In genomic region chr5:25268258-25268888, GRCm38 (mm10) we compare ENCODE assay signal across 24 mouse cellular contexts. TPM values are rescaled to one million over a fixed set of nuclear protein-coding genes. Genes with fewer than 3 reads are reported as not detected.
A peak's percentile ranks its signal among the peaks of the same experiment; 100 is the strongest.
DNase-seq lines count a peak whose midpoint lies in the region; ATAC-seq lines count a peak whose summit lies in the region.
"Had no signal": no experiment of that assay in that cellular context is flagged by ENCODE, and none has a peak within 500 bp of the region (broad histone marks: within the 10 kb centered on the region; RNA-seq: fewer than 3 reads in every experiment).

No protein-coding gene starts in this region.

- 87% methylated on average over 4 of the region's 4 CpGs for WGBS in embryonic facial prominence, embryonic 14.5 days
- 94% methylated on average over 4 of the region's 4 CpGs for WGBS in embryonic facial prominence, embryonic 10.5 days
- 90% methylated on average over 4 of the region's 4 CpGs for WGBS in kidney, embryonic 15.5 days
- WGBS in midbrain, embryonic 11.5 days = 94% methylated on average over 4 of the region's 4 CpGs
- WGBS in midbrain, embryonic 16.5 days = 87% methylated on average over 4 of the region's 4 CpGs

- H3K4me1 ChIP-seq in embryonic facial prominence, embryonic 14.5 days (ENCODE audit: control insufficient read depth, insufficient read depth, low read length) = no peaks in the 10 kb centered on the region
- no peaks in the 10 kb centered on the region for H3K4me1 ChIP-seq in embryonic facial prominence, embryonic 10.5 days
- H3K4me1 ChIP-seq in kidney, embryonic 15.5 days = no peaks in the 10 kb centered on the region
- H3K4me1 ChIP-seq in midbrain, embryonic 11.5 days (ENCODE audit: control insufficient read depth, insufficient read depth, low read length) = no peaks in the 10 kb centered on the region
- no peaks in the 10 kb centered on the region for H3K4me1 ChIP-seq in midbrain, embryonic 16.5 days (ENCODE audit: control insufficient read depth, insufficient read depth, low read length)
- H3K4me1 ChIP-seq: embryonic facial prominence, embryonic 12.5 days; forebrain, embryonic 12.5 days; heart, embryonic 13.5 days; hindbrain, embryonic 12.5 days had no signal

- H3K4me3 ChIP-seq in embryonic facial prominence, embryonic 14.5 days (ENCODE audit: low read depth, low read length) = no peak overlapping the region
- H3K4me3 ChIP-seq in embryonic facial prominence, embryonic 10.5 days = no peak overlapping the region
- no peak overlapping the region for H3K4me3 ChIP-seq in kidney, embryonic 15.5 days (replicated peaks)
- H3K4me3 ChIP-seq in midbrain, embryonic 11.5 days (ENCODE audit: low read depth, low read length) = no peak overlapping the region
- no peak overlapping the region for H3K4me3 ChIP-seq in midbrain, embryonic 16.5 days (ENCODE audit: low read depth, low read length)
- H3K4me3 ChIP-seq: embryonic facial prominence, embryonic 12.5 days; forebrain, embryonic 12.5 days; heart, embryonic 13.5 days; hindbrain, embryonic 12.5 days had no signal

- H3K4me2 ChIP-seq in embryonic facial prominence, embryonic 14.5 days (ENCODE audit: low read depth, low read length) = no peak overlapping the region
- no peak overlapping the region for H3K4me2 ChIP-seq in kidney, embryonic 15.5 days
- H3K4me2 ChIP-seq in midbrain, embryonic 11.5 days = no peak overlapping the region
- no peak overlapping the region for H3K4me2 ChIP-seq in midbrain, embryonic 16.5 days (ENCODE audit: low read length)
- H3K4me2 ChIP-seq: embryonic facial prominence, embryonic 12.5 days; forebrain, embryonic 12.5 days; heart, embryonic 13.5 days; hindbrain, embryonic 12.5 days had no signal

- ATAC-seq in embryonic facial prominence, embryonic 14.5 days (ENCODE audit: low read depth) = peak; percentile 65; the same call in 1 of the 2 replicates
- 0 out of 2 replicates have a peak, but pooled peaks have one; percentile 22 for ATAC-seq in kidney, embryonic 15.5 days (replicated peaks; ENCODE audit: low FRiP score)
- no peak for ATAC-seq in midbrain, embryonic 11.5 days (ENCODE audit: low FRiP score)
- ATAC-seq in midbrain, embryonic 16.5 days = no peak
- ATAC-seq: CD4-positive, CD25-positive, alpha-beta regulatory T cell, adult 4 months; forebrain, embryonic 16.5 days had no signal

- H3K9me3 ChIP-seq in embryonic facial prominence, embryonic 14.5 days (ENCODE audit: control insufficient read depth, low read length) = no peaks in the 10 kb centered on the region
- no peaks in the 10 kb centered on the region for H3K9me3 ChIP-seq in embryonic facial prominence, embryonic 10.5 days
- H3K9me3 ChIP-seq in kidney, embryonic 15.5 days (replicated peaks) = no peaks in the 10 kb centered on the region
- no peaks in the 10 kb centered on the region for H3K9me3 ChIP-seq in midbrain, embryonic 11.5 days (ENCODE audit: control insufficient read depth, low read length)
- H3K9me3 ChIP-seq in midbrain, embryonic 16.5 days (replicated peaks; ENCODE audit: control insufficient read depth, low read length, poor library complexity, severe bottlenecking) = no peaks in the 10 kb centered on the region
- H3K9me3 ChIP-seq: embryonic facial prominence, embryonic 12.5 days; forebrain, embryonic 12.5 days; G1E; heart, embryonic 13.5 days; hindbrain, embryonic 12.5 days had no signal

- peaks cover 89% of the 10 kb centered on the region for H3K36me3 ChIP-seq in embryonic facial prominence, embryonic 14.5 days (ENCODE audit: control insufficient read depth, insufficient read depth, low read length)
- peaks cover 72% of the 10 kb centered on the region for H3K36me3 ChIP-seq in embryonic facial prominence, embryonic 10.5 days (replicated peaks)
- peaks cover 71% of the 10 kb centered on the region for H3K36me3 ChIP-seq in kidney, embryonic 15.5 days
- peaks cover 9% of the 10 kb centered on the region for H3K36me3 ChIP-seq in midbrain, embryonic 11.5 days (ENCODE audit: control insufficient read depth, insufficient read depth, low read length)
- peaks cover 33% of the 10 kb centered on the region for H3K36me3 ChIP-seq in midbrain, embryonic 16.5 days (ENCODE audit: control insufficient read depth, insufficient read depth, low read length)

- no peak overlapping the region for H3K9ac ChIP-seq in embryonic facial prominence, embryonic 14.5 days (ENCODE audit: low read depth, low read length)
- H3K9ac ChIP-seq in kidney, embryonic 15.5 days = no peak overlapping the region
- H3K9ac ChIP-seq in midbrain, embryonic 11.5 days (ENCODE audit: low read length) = no peak overlapping the region
- H3K9ac ChIP-seq in midbrain, embryonic 16.5 days (ENCODE audit: low read depth, low read length) = no peak overlapping the region
- H3K9ac ChIP-seq: embryonic facial prominence, embryonic 12.5 days; forebrain, embryonic 12.5 days; heart, embryonic 13.5 days; hindbrain, embryonic 12.5 days had no signal

- no peaks in the 10 kb centered on the region for H3K27me3 ChIP-seq in embryonic facial prominence, embryonic 14.5 days (replicated peaks; ENCODE audit: control insufficient read depth, insufficient read depth, low read length)
- H3K27me3 ChIP-seq in embryonic facial prominence, embryonic 10.5 days (replicated peaks; ENCODE audit: low read depth, poor library complexity, severe bottlenecking) = no peaks in the 10 kb centered on the region
- H3K27me3 ChIP-seq in kidney, embryonic 15.5 days = no peaks in the 10 kb centered on the region
- no peaks in the 10 kb centered on the region for H3K27me3 ChIP-seq in midbrain, embryonic 11.5 days (ENCODE audit: control insufficient read depth, insufficient read depth, low read length)
- no peaks in the 10 kb centered on the region for H3K27me3 ChIP-seq in midbrain, embryonic 16.5 days (ENCODE audit: control insufficient read depth, insufficient read depth, low read depth, low read length)
- H3K27me3 ChIP-seq: embryonic facial prominence, embryonic 12.5 days; forebrain, embryonic 12.5 days; heart, embryonic 13.5 days; hindbrain, embryonic 12.5 days had no signal

- no peak overlapping the region for H3K27ac ChIP-seq in embryonic facial prominence, embryonic 14.5 days (replicated peaks; ENCODE audit: low read depth, low read length)
- H3K27ac ChIP-seq in embryonic facial prominence, embryonic 10.5 days (replicated peaks) = no peak overlapping the region
- 0 out of 2 replicates have a peak overlapping the region, but pooled peaks have one; percentile 19 for H3K27ac ChIP-seq in kidney, embryonic 15.5 days
- no peak overlapping the region for H3K27ac ChIP-seq in midbrain, embryonic 11.5 days (ENCODE audit: low read depth, low read length)
- no peak overlapping the region for H3K27ac ChIP-seq in midbrain, embryonic 16.5 days (ENCODE audit: low read length)
- H3K27ac ChIP-seq: embryonic facial prominence, embryonic 12.5 days; forebrain, embryonic 12.5 days; heart, embryonic 13.5 days; hindbrain, embryonic 12.5 days had no signal

- peak; percentile 4 for DNase-seq in embryonic facial prominence, embryonic 14.5 days (ENCODE audit: low spot score)
- DNase-seq in embryonic facial prominence, embryonic 10.5 days (ENCODE audit: low spot score) = no peak
- DNase-seq in kidney, postnatal 4 days = no peak
- DNase-seq in midbrain, embryonic 11.5 days (ENCODE audit: low spot score, missing footprints) = peak; percentile 66
- no peak for DNase-seq in cerebellum, adult 11-12 months
- DNase-seq: adrenal gland, adult 8-10 months; adrenal gland, postnatal 36 days; B cell, adult 2 months; cerebellum, adult 8-10 months; cerebellum, postnatal 14 days; embryo, embryonic 11 days; gastrocnemius, postnatal 10 days; heart, postnatal 4 days had no signal

RNA-seq across cellular contexts. Expression of gene E130116L18Rik, which starts 45.4 kb away (rescaled TPM):
- not detected in 2 replicates for polyA plus RNA-seq in embryonic facial prominence, embryonic 14.5 days (2014; fragmentation: Nextera tagmentation; extraction: Ambion mirVana)
- polyA plus RNA-seq in embryonic facial prominence, embryonic 10.5 days (2016; fragmentation: Nextera tagmentation; extraction: Ambion mirVana) = 2.9 TPM in 1 of 2 replicates, not detected in the other
- polyA plus RNA-seq in kidney, embryonic 15.5 days (2015; fragmentation: Nextera tagmentation; extraction: Ambion mirVana) = 1.9 TPM in 1 of 2 replicates, not detected in the other
- not detected in 2 replicates for polyA plus RNA-seq in midbrain, embryonic 11.5 days (2014; fragmentation: Nextera tagmentation; extraction: Ambion mirVana)
- not detected in 2 replicates for polyA plus RNA-seq in midbrain, embryonic 16.5 days (2015; fragmentation: Nextera tagmentation; extraction: Ambion mirVana)
- polyA plus RNA-seq: CD4-positive, CD25-positive, alpha-beta regulatory T cell, adult 4 months; embryonic facial prominence, embryonic 12.5 days; forebrain, embryonic 12.5 days; forebrain, embryonic 16.5 days; frontal cortex, adult 2 months; G1E; heart, embryonic 13.5 days; heart, postnatal 0 days; hindbrain, embryonic 12.5 days had no signal

RNA-seq across cellular contexts. Expression of gene Galnt11, which starts 46.7 kb away (rescaled TPM):
- 42.1 and 44.5 TPM in 2 replicates for polyA plus RNA-seq in embryonic facial prominence, embryonic 14.5 days (2014; fragmentation: Nextera tagmentation; extraction: Ambion mirVana)
- polyA plus RNA-seq in embryonic facial prominence, embryonic 10.5 days (2016; fragmentation: Nextera tagmentation; extraction: Ambion mirVana) = 29.3 and 29.8 TPM in 2 replicates
- 69.8 and 71.3 TPM in 2 replicates for polyA plus RNA-seq in kidney, embryonic 15.5 days (2015; fragmentation: Nextera tagmentation; extraction: Ambion mirVana)
- 40.3 and 41.3 TPM in 2 replicates for polyA plus RNA-seq in midbrain, embryonic 11.5 days (2014; fragmentation: Nextera tagmentation; extraction: Ambion mirVana)
- polyA plus RNA-seq in midbrain, embryonic 16.5 days (2015; fragmentation: Nextera tagmentation; extraction: Ambion mirVana) = 51.4 and 58.1 TPM in 2 replicates
- polyA plus RNA-seq: G1E had no signal

Comparison
In these comparisons a context has a peak if more than half of its experiments do, and no peak if none do; other contexts are left out.
1. DNase-seq: peak in embryonic facial prominence, embryonic 14.5 days (single experiment) and midbrain, embryonic 11.5 days (single experiment); none in embryonic facial prominence, embryonic 10.5 days (single experiment), kidney, postnatal 4 days (0 of 2) and cerebellum, adult 11-12 months (single experiment).
2. ATAC-seq: peak in embryonic facial prominence, embryonic 14.5 days (single experiment) and kidney, embryonic 15.5 days (single experiment); none in midbrain, embryonic 11.5 days (single experiment) and midbrain, embryonic 16.5 days (single experiment).